Mouse (Mus musculus) CD4-positive, CD25-positive, alpha-beta regulatory T cell, adult 2 months (primary cell): ENCODE data around the gene 6030452D12Rik.
A peak's percentile ranks its signal among the peaks of the same experiment; 100 is the strongest.

Source experiments
- DNase-seq: peaks from one replicate; pipeline ENCODE4 v3.0.0-alpha.2; 2012; ENCODE audit warnings: low read depth, low spot score

6030452D12Rik gene

GRCm38 (mm10) chr8:106500018-106500685 is at the start of gene 6030452D12Rik:
Gene 6030452D12Rik, plus strand, starts transcription at chr8:106500522.
- DNase-seq = no peak

- DNase-seq = no peak
Observed at GRCm38 (mm10) chr8:106451301-106452085, 48.8 kb upstream of the 6030452D12Rik start.

GRCm38 (mm10) chr8:106452701-106453481 is 47.4 kb upstream of the 6030452D12Rik start:
- DNase-seq = no peak

GRCm38 (mm10) chr8:106454036-106454435 is 46.3 kb upstream of the 6030452D12Rik start:
- DNase-seq = no peak

GRCm38 (mm10) chr8:106462131-106462530 is 38.2 kb upstream of the 6030452D12Rik start:
- no peak for DNase-seq

GRCm38 (mm10) chr8:106463795-106464194 is 36.5 kb upstream of the 6030452D12Rik start:
- no peak for DNase-seq

- DNase-seq = no peak
Observed at GRCm38 (mm10) chr8:106469485-106469884, 30.8 kb upstream of the 6030452D12Rik start.

- no peak for DNase-seq
Observed at GRCm38 (mm10) chr8:106474001-106474400, 26.3 kb upstream of the 6030452D12Rik start.

- DNase-seq = no peak
Observed at GRCm38 (mm10) chr8:106504241-106504640, 3.9 kb downstream of the 6030452D12Rik start.

GRCm38 (mm10) chr8:106505328-106505965 is 5.1 kb downstream of the 6030452D12Rik start:
- DNase-seq = no peak

- no peak for DNase-seq
Observed at GRCm38 (mm10) chr8:106506106-106506505, 5.8 kb downstream of the 6030452D12Rik start.

- DNase-seq = no peak
Observed at GRCm38 (mm10) chr8:106507761-106508331, 7.5 kb downstream of the 6030452D12Rik start.

- no peak for DNase-seq
Observed at GRCm38 (mm10) chr8:106508456-106508855, 8.1 kb downstream of the 6030452D12Rik start.

- no peak for DNase-seq
Observed at GRCm38 (mm10) chr8:106509079-106509780, 8.9 kb downstream of the 6030452D12Rik start.

GRCm38 (mm10) chr8:106510365-106510975 is 10.1 kb downstream of the 6030452D12Rik start, which contains the start of gene Cdh3:
Gene Cdh3, plus strand, starts transcription at chr8:106510891.
- DNase-seq = peak; percentile 22

GRCm38 (mm10) chr8:106511065-106511501 is 10.8 kb downstream of the 6030452D12Rik start:
- no peak for DNase-seq

GRCm38 (mm10) chr8:106511531-106512041 is 11.3 kb downstream of the 6030452D12Rik start:
- no peak for DNase-seq

- DNase-seq = no peak
Observed at GRCm38 (mm10) chr8:106512475-106513150, 12.3 kb downstream of the 6030452D12Rik start.

- DNase-seq = no peak
Observed at GRCm38 (mm10) chr8:106515946-106516479, 15.7 kb downstream of the 6030452D12Rik start.
